Mouse (Mus musculus) CH12.LX (cell line): ENCODE data around the gene BC030867. TPM values are rescaled to one million over a fixed set of nuclear protein-coding genes. Genes with fewer than 3 reads are reported as not detected.

Experiments
- DNase-seq: peaks from one replicate; pipeline ENCODE4 v3.0.0-alpha.2; 2013; ENCODE audit errors: extremely low read depth
- H3K27ac ChIP-seq: 2 replicates; pipeline ENCODE4 v1.5.1; 2012; ENCODE audit warnings: low read depth, mild to moderate bottlenecking, control low read depth, moderate library complexity; ENCODE audit not compliant: insufficient read depth
- H3K27me3 ChIP-seq: replicated peaks from 2 replicates; pipeline ENCODE3; 2012; ENCODE audit warnings: inconsistent platforms
- H3K36me3 ChIP-seq, 2 experiments: replicated peaks in 1 of 2; 2 replicates each; pipeline versions ENCODE3 to v1.6.1; 2012; ENCODE audit warnings: inconsistent platforms in 1 of 2, low read length in 1 of 2, mild to moderate bottlenecking in 1 of 2, mixed read lengths in 1 of 2, moderate library complexity in 1 of 2; ENCODE audit not compliant: control insufficient read depth in 1 of 2, insufficient read depth in 1 of 2
- H3K4me1 ChIP-seq, 2 experiments: 2 replicates each; pipeline ENCODE4 v1.6.1; 2012; ENCODE audit warnings: inconsistent platforms in 1 of 2, moderate library complexity in 1 of 2; ENCODE audit not compliant: insufficient read depth in 2 of 2, control insufficient read depth in 1 of 2
- H3K4me2 ChIP-seq: 2 replicates; pipeline ENCODE4 v1.6.1; 2012; ENCODE audit warnings: low read depth, mild to moderate bottlenecking, control low read depth; ENCODE audit not compliant: poor library complexity, insufficient read depth, severe bottlenecking
- H3K4me3 ChIP-seq, 3 experiments: fragments of 150-350 bp in 1 of 3; sonication (generic) in 1 of 3; replicated peaks in 1 of 3; 2 replicates each; pipeline versions ENCODE3 to v1.5.1; 2011 to 2012; ENCODE audit warnings: low read depth in 2 of 3, low read length in 2 of 3, mild to moderate bottlenecking in 2 of 3, moderate library complexity in 2 of 3, control low read depth in 1 of 3, improper control_type of control experiment in 1 of 3, inconsistent platforms in 1 of 3, mixed read lengths in 1 of 3; ENCODE audit not compliant: poor library complexity in 1 of 3
- H3K79me2 ChIP-seq: replicated peaks from 2 replicates; pipeline ENCODE4 v1.6.1; 2012; ENCODE audit warnings: mild to moderate bottlenecking, moderate library complexity; ENCODE audit not compliant: control insufficient read depth, poor library complexity, insufficient read depth, severe bottlenecking; ENCODE audit errors: extremely low read depth
- H3K9ac ChIP-seq: 2 replicates; pipeline ENCODE4 v1.6.1; 2012; ENCODE audit warnings: low read depth, mild to moderate bottlenecking, control low read depth, moderate library complexity; ENCODE audit not compliant: insufficient read depth
- H3K9me3 ChIP-seq: replicated peaks from 2 replicates; pipeline ENCODE3; 2012; ENCODE audit warnings: low read length, inconsistent platforms, mixed read lengths
- CHD2 ChIP-seq: IDR thresholded peaks from 2 replicates; pipeline ENCODE4 v1.6.1; 2011; ENCODE audit warnings: low read length, improper control_type of control experiment
- CTCF ChIP-seq, 2 experiments: IDR thresholded peaks in 1 of 2; conservative IDR thresholded peaks in 1 of 2; 2 replicates each; pipeline ENCODE4 v1.5.1; 2011 to 2012; ENCODE audit warnings: low read depth in 2 of 2, low read length in 2 of 2, improper control_type of control experiment in 1 of 2, inconsistent platforms in 1 of 2, mild to moderate bottlenecking in 1 of 2, moderate library complexity in 1 of 2
- E2F4 ChIP-seq: IDR thresholded peaks from 2 replicates; pipeline ENCODE4 v1.6.1; 2011; ENCODE audit warnings: low read depth, low read length, improper control_type of control experiment; ENCODE audit not compliant: insufficient replicate concordance
- IRF4 ChIP-seq: IDR thresholded peaks from 2 replicates; pipeline ENCODE4 v1.6.1; 2014; ENCODE audit warnings: low read depth, mild to moderate bottlenecking, inconsistent platforms, low read length, improper control_type of control experiment
- JUN ChIP-seq: IDR thresholded peaks from 2 replicates; pipeline ENCODE4 v1.6.1; 2011; ENCODE audit warnings: low read depth, mild to moderate bottlenecking, low read length, improper control_type of control experiment, moderate library complexity; ENCODE audit not compliant: insufficient read depth
- JUND ChIP-seq: conservative IDR thresholded peaks from 2 replicates; pipeline ENCODE4 v1.6.1; 2011; ENCODE audit warnings: low read depth, low read length, improper control_type of control experiment
- KAT2A ChIP-seq: IDR thresholded peaks from 2 replicates; pipeline ENCODE4 v1.6.1; 2012; ENCODE audit warnings: low read length, improper control_type of control experiment, inconsistent platforms; ENCODE audit not compliant: insufficient replicate concordance
- MAFK ChIP-seq: IDR thresholded peaks from 2 replicates; pipeline ENCODE4 v1.6.1; 2011; ENCODE audit warnings: low read length, improper control_type of control experiment; ENCODE audit not compliant: insufficient replicate concordance
- MAX ChIP-seq: IDR thresholded peaks from 2 replicates; pipeline ENCODE4 v1.6.1; 2011; ENCODE audit warnings: low read length, improper control_type of control experiment
- MEF2A ChIP-seq: IDR thresholded peaks from 2 replicates; pipeline ENCODE4 v1.6.1; 2014; ENCODE audit warnings: low read depth, mild to moderate bottlenecking, inconsistent platforms, low read length, improper control_type of control experiment, borderline replicate concordance
- MXI1 ChIP-seq: IDR thresholded peaks from 2 replicates; pipeline ENCODE4 v1.6.1; 2011; ENCODE audit warnings: mild to moderate bottlenecking, low read depth, low read length, improper control_type of control experiment
- NELFE ChIP-seq: IDR thresholded peaks from 2 replicates; pipeline ENCODE4 v1.6.1; 2011; ENCODE audit warnings: low read depth, low read length, improper control_type of control experiment
- NRF1 ChIP-seq: IDR thresholded peaks from 2 replicates; pipeline ENCODE4 v1.6.1; 2014; ENCODE audit warnings: low read depth, mild to moderate bottlenecking, inconsistent platforms, low read length, improper control_type of control experiment, moderate library complexity
- POLR2A ChIP-seq: IDR thresholded peaks from 2 replicates; pipeline ENCODE4 v1.6.1; 2011; ENCODE audit warnings: low read depth, mild to moderate bottlenecking, improper control_type of control experiment, low read length
- SIN3A ChIP-seq: IDR thresholded peaks from 2 replicates; pipeline ENCODE4 v1.6.1; 2012; ENCODE audit warnings: low read length, improper control_type of control experiment, inconsistent platforms
- SMC3 ChIP-seq: IDR thresholded peaks from 2 replicates; pipeline ENCODE4 v1.6.1; 2011; ENCODE audit warnings: low read depth, low read length, improper control_type of control experiment
- TBP ChIP-seq: conservative IDR thresholded peaks from 2 replicates; pipeline ENCODE4 v1.6.1; 2011; ENCODE audit warnings: low read depth, low read length, improper control_type of control experiment
- TCF12 ChIP-seq: IDR thresholded peaks from 2 replicates; pipeline ENCODE4 v1.6.1; 2014; ENCODE audit warnings: low read depth, mild to moderate bottlenecking, inconsistent platforms, low read length, improper control_type of control experiment
- ZC3H11A ChIP-seq: IDR thresholded peaks from 2 replicates; pipeline ENCODE4 v1.6.1; 2012; ENCODE audit warnings: low read depth, mild to moderate bottlenecking, inconsistent platforms, low read length, improper control_type of control experiment
- ZMIZ1 ChIP-seq: IDR thresholded peaks from 2 replicates; pipeline ENCODE4 v1.6.1; 2012; ENCODE audit warnings: low read depth, mild to moderate bottlenecking, inconsistent platforms, low read length, improper control_type of control experiment
- dilution Hi-C: fragments of 300-500 bp; cut with MboI; formaldehyde crosslinking; loops from 2 replicates; pipeline ENCODE4 v1.14.3; 2020; ENCODE audit warnings: low sequenced_read_pairs; ENCODE audit not compliant: extremely low pct_unique_long_range_greater_than_20kb, extremely low pct_ligation_motif_present
- in situ Hi-C: fragments of 300-500 bp; cut with MboI; formaldehyde crosslinking; loops from 3 replicates; pipeline ENCODE4 v1.14.3; 2019; ENCODE audit warnings: low sequenced_read_pairs, low pct_ligation_motif_present, low pct_unique_long_range_greater_than_20kb, mixed read lengths
- polyA plus RNA-seq: library from polyadenylated mRNA; unstranded; fragments of >175 nt; gene quantifications from 2 replicates; pipeline ENCODE4 v1.2.1, GENCODE M21; 2012; ENCODE audit warnings: low read depth; ENCODE audit not compliant: insufficient read length
- total RNA-seq, 2 experiments: library from RNA; depleted of rRNA; stranded (reverse); fragments of 300-350 nt in 1 of 2; fragments of >200 nt in 1 of 2; gene quantifications; 2 replicates each; pipeline ENCODE4 v1.2.3; 2012 to 2014

The BC030867 gene
- total and polyA plus RNA-seq, 3 experiments: 11.4 to 34.0 (median 26.2) TPM

GRCm38 (mm10) chr11:102289511-102290100, 40.9 kb downstream of the BC030867 start:
- TF ChIP-seq ZMIZ1: peak; percentile 30; the same call in 1 of the 2 replicates
- TF ChIP-seq CTCF (conservative IDR thresholded peaks at IDR 0.05 in 1 of 2, IDR thresholded peaks at IDR 0.05 in 1 of 2; ENCODE audit: low read depth in 2 of 2, low read length in 2 of 2): no peak
- Histone ChIP-seq H3K79me2 (peaks cover 4% of the 10 kb centered on the region; the same call in 1 of the 2 replicates), H3K9me3 (no peaks in the 10 kb centered on the region), H3K4me2 (no peak overlapping the region), H3K27ac (no peak overlapping the region), H3K4me3 (no peak overlapping the region), H3K9ac (no peak overlapping the region), H3K4me1 (peaks cover 16 to 57% of the 10 kb centered on the region in 2 experiments), H3K27me3 (no peaks in the 10 kb centered on the region), H3K36me3 (peaks cover 62 to 84% of the 10 kb centered on the region in 2 experiments)
- in situ Hi-C loops (loop anchor here (5.0 kb wide), 1 partner anchor 123 kb away; no protein-coding TSS in a partner anchor), dilution Hi-C loops (no loop called here)
- DNase-seq: no peak

- Histone ChIP-seq H3K79me2 (peaks cover 6% of the 10 kb centered on the region; the same call in 1 of the 2 replicates), H3K4me3 (no peak overlapping the region), H3K9ac (no peak overlapping the region), H3K4me2 (no peak overlapping the region), H3K9me3 (no peaks in the 10 kb centered on the region), H3K27ac (no peak overlapping the region), H3K36me3 (peaks cover 62 to 89% of the 10 kb centered on the region in 2 experiments), H3K27me3 (no peaks in the 10 kb centered on the region), H3K4me1 (peaks cover 20 to 62% of the 10 kb centered on the region in 2 experiments)
- in situ Hi-C loops (loop anchor here (5.0 kb wide), 1 partner anchor 122 kb away; no protein-coding TSS in a partner anchor), dilution Hi-C loops (no loop called here)
- no peak for DNase-seq
- TF ChIP-seq SMC3: no peak
- no peak for TF ChIP-seq E2F4
- no peak; the same call in 1 of the 2 replicates for TF ChIP-seq POLR2A
- TF ChIP-seq IRF4: no peak
These were observed 41.5 kb downstream of the BC030867 start for GRCm38 (mm10) chr11:102290141-102290540.

DNA sequence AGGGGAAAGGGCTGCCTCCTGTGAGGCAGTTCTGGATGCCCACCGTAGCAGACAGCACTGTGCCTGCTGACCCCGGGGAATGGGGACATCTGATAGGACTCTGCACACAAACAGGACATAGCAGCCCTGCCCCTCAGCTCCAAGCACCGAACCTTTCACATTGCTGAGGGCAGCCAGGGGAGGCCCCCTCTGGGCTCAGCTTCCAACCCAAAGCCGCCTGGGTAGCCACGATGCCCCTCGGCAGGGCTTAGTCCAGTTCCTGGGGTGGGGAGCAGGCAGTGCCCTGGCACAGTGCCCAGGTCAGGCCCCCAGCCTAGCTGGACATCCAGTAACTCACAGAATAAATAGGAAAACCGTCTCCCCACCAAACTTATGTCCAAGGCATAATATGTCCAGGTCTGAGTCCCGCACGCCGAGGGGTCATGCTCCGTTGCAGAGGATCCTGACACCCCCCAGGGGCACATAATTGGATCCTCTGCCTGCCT, 42.4 kb downstream of the BC030867 start:
- H3K27me3 ChIP-seq: no peaks in the 10 kb centered on the region
- H3K79me2 ChIP-seq: peaks cover 13% of the 10 kb centered on the region
- peak overlapping the region; percentile 21; the same call in 1 of the 2 replicates for H3K27ac ChIP-seq
- DNase-seq: no peak
- dilution Hi-C loops (no loop called here), in situ Hi-C loops (loop anchor here (5.0 kb wide), 1 partner anchor 121 kb away; no protein-coding TSS in a partner anchor)
- peaks cover 20 to 59% of the 10 kb centered on the region in 2 experiments for H3K4me1 ChIP-seq
- H3K4me2 ChIP-seq: no peak overlapping the region
- H3K4me3 ChIP-seq: no peak overlapping the region
- H3K36me3 ChIP-seq: peaks cover 62 to 89% of the 10 kb centered on the region in 2 experiments
- H3K9ac ChIP-seq: no peak overlapping the region
- no peaks in the 10 kb centered on the region for H3K9me3 ChIP-seq
- no peak for TF ChIP-seq JUND
- TF ChIP-seq NELFE: no peak
- TF ChIP-seq CHD2: no peak
- no peak for TF ChIP-seq JUN
- TF ChIP-seq TBP: no peak
- TF ChIP-seq MEF2A: no peak
- no peak for TF ChIP-seq NRF1
- TF ChIP-seq SIN3A: no peak
- no peak for TF ChIP-seq ZMIZ1
- no peak for TF ChIP-seq MXI1
- no peak for TF ChIP-seq ZC3H11A
- no peak for TF ChIP-seq MAFK
- TF ChIP-seq KAT2A: no peak
- no peak for TF ChIP-seq MAX
- TF ChIP-seq TCF12: no peak
